9 mouse cellular contexts compared by ENCODE assay signal in the genomic region with DNA sequence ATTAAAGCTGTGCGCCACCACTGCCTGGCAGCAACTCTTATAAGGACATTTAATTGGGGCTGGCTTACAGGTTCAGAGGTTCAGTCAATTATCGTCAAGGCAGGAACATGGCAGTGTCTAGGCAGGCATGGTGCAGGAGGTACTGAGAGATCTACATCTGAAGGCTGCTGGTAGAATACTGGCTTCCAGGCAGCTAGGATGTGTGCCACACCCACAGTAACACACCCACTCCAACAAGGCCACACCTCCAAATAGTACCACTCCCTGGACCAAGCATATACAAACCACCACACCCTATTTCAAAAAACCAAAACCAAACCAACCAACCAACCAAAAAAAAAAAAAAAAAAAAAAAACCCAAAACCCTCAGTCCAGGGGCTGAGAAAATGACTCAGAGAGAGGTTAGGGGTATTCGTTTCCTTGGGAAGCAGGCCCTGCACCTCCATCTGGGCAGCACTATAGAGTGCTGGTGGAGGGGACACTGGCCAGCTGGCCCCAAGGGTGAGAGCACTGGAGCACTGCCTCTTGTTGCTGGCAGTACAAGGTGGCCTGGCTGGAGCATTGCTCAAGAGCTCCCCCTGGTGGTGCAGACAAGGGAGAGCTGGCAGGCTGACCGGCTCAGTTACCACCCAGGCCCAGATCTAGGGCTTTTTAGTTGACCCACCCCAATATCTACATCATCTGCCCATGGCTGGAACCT. TPM values are rescaled to one million over a fixed set of nuclear protein-coding genes. Genes with fewer than 3 reads are reported as not detected.
DNase-seq lines count a peak whose midpoint lies in the region; ATAC-seq lines count a peak whose summit lies in the region.
"Had no signal": no experiment of that assay in that cellular context is flagged by ENCODE, and none has a peak within 500 bp of the region (broad histone marks: within the 10 kb centered on the region; RNA-seq: fewer than 3 reads in every experiment).

No protein-coding gene starts in this region.

- 50% methylated on average over 4 of the region's 4 CpGs for WGBS in intestine, embryonic 14.5 days
- WGBS in limb, embryonic 10.5 days: 53% methylated on average over 4 of the region's 4 CpGs
- WGBS in midbrain, embryonic 12.5 days: 50% methylated on average over 4 of the region's 4 CpGs

- no peak overlapping the region for H3K9ac ChIP-seq in intestine, embryonic 14.5 days (ENCODE audit: low read length)
- H3K9ac ChIP-seq in midbrain, embryonic 12.5 days (replicated peaks): no peak overlapping the region
- H3K9ac ChIP-seq: embryonic facial prominence, embryonic 12.5 days had no signal

- no peaks in the 10 kb centered on the region for H3K9me3 ChIP-seq in intestine, embryonic 14.5 days (ENCODE audit: control insufficient read depth, low read length)
- no peaks in the 10 kb centered on the region for H3K9me3 ChIP-seq in limb, embryonic 10.5 days (replicated peaks)
- no peaks in the 10 kb centered on the region for H3K9me3 ChIP-seq in midbrain, embryonic 12.5 days
- H3K9me3 ChIP-seq: embryonic facial prominence, embryonic 12.5 days had no signal

- H3K27ac ChIP-seq in intestine, embryonic 14.5 days (ENCODE audit: low read depth): no peak overlapping the region
- no peak overlapping the region for H3K27ac ChIP-seq in limb, embryonic 10.5 days
- no peak overlapping the region for H3K27ac ChIP-seq in midbrain, embryonic 12.5 days (replicated peaks)
- H3K27ac ChIP-seq: embryonic facial prominence, embryonic 12.5 days had no signal

- H3K4me2 ChIP-seq in intestine, embryonic 14.5 days (ENCODE audit: low read length): no peak overlapping the region
- H3K4me2 ChIP-seq in midbrain, embryonic 12.5 days (replicated peaks): no peak overlapping the region
- H3K4me2 ChIP-seq: embryonic facial prominence, embryonic 12.5 days had no signal

- no peaks in the 10 kb centered on the region for H3K27me3 ChIP-seq in intestine, embryonic 14.5 days (replicated peaks; ENCODE audit: control insufficient read depth, insufficient read depth, low read length)
- no peaks in the 10 kb centered on the region for H3K27me3 ChIP-seq in limb, embryonic 10.5 days (ENCODE audit: low read depth, poor library complexity, severe bottlenecking)
- H3K27me3 ChIP-seq in midbrain, embryonic 12.5 days: no peaks in the 10 kb centered on the region
- H3K27me3 ChIP-seq: embryonic facial prominence, embryonic 12.5 days had no signal

- ATAC-seq in intestine, embryonic 14.5 days (replicated peaks; ENCODE audit: low FRiP score, low TSS enrichment, low read depth): peak; percentile 54; the same call in 1 of the 2 replicates
- peak; percentile 70 for ATAC-seq in midbrain, embryonic 12.5 days (ENCODE audit: low FRiP score, low read depth)

- H3K36me3 ChIP-seq in intestine, embryonic 14.5 days (ENCODE audit: control insufficient read depth, insufficient read depth, low read length): no peaks in the 10 kb centered on the region
- H3K36me3 ChIP-seq in limb, embryonic 10.5 days: no peaks in the 10 kb centered on the region
- no peaks in the 10 kb centered on the region for H3K36me3 ChIP-seq in midbrain, embryonic 12.5 days
- H3K36me3 ChIP-seq: embryonic facial prominence, embryonic 12.5 days had no signal

- no peak overlapping the region for H3K4me3 ChIP-seq in intestine, embryonic 14.5 days (ENCODE audit: low read depth, low read length)
- H3K4me3 ChIP-seq in limb, embryonic 10.5 days: no peak overlapping the region
- no peak overlapping the region for H3K4me3 ChIP-seq in midbrain, embryonic 12.5 days
- H3K4me3 ChIP-seq: embryonic facial prominence, embryonic 12.5 days had no signal

- peak; percentile 87 for DNase-seq in 416B (ENCODE audit: low read depth)
- peak; percentile 62 to 73 for DNase-seq in adrenal gland, adult 18-20 months (ENCODE audit: low spot score in 2 of 2)
- DNase-seq in embryo, embryonic 11 days: peak; percentile 73
- peak; percentile 46 to 66 for DNase-seq in gastrocnemius, postnatal 4 days (ENCODE audit: low spot score in 2 of 2)
- DNase-seq in intestine, embryonic 14.5 days (ENCODE audit: low spot score): peak; percentile 80
- peak; percentile 91 for DNase-seq in limb, embryonic 10.5 days (ENCODE audit: low spot score)
- DNase-seq in spleen, postnatal 10 days (ENCODE audit: low spot score in 2 of 2): peak; percentile 72 to 83

- H3K4me1 ChIP-seq in intestine, embryonic 14.5 days (replicated peaks; ENCODE audit: control insufficient read depth, insufficient read depth, low read length): no peaks in the 10 kb centered on the region
- H3K4me1 ChIP-seq in limb, embryonic 10.5 days: no peaks in the 10 kb centered on the region
- H3K4me1 ChIP-seq in midbrain, embryonic 12.5 days: no peaks in the 10 kb centered on the region
- H3K4me1 ChIP-seq: embryonic facial prominence, embryonic 12.5 days had no signal

RNA-seq across cellular contexts. Expression of gene Ccz1, which starts 39.6 kb away (rescaled TPM):
- 10 to 100 TPM; 43.1 to 51.8 TPM for total RNA-seq in adrenal gland, adult 18-20 months (2021)
- 10 to 100 TPM; 40.8 to 43.7 TPM for total RNA-seq in gastrocnemius, postnatal 4 days (2021)
- polyA plus RNA-seq in intestine, embryonic 14.5 days (2014; fragmentation: Nextera tagmentation; extraction: Ambion mirVana): 73.6 and 82.8 TPM in 2 replicates
- polyA plus RNA-seq in limb, embryonic 10.5 days (2016; fragmentation: Nextera tagmentation; extraction: Ambion mirVana): 98.8 and 99.4 TPM in 2 replicates
- 111 TPM in 2 replicates for polyA plus RNA-seq in midbrain, embryonic 12.5 days (2016; fragmentation: Nextera tagmentation; extraction: Ambion mirVana)

RNA-seq across cellular contexts. Expression of gene Rsph10b, which starts 42.2 kb away (rescaled TPM):
- total RNA-seq in adrenal gland, adult 18-20 months (2021): 1 to 10 TPM in 1 of 2 experiments, under 1 TPM in 1; 0.74 to 6.5 TPM
- total RNA-seq in gastrocnemius, postnatal 4 days (2021): 1 to 10 TPM; 2.5 to 2.7 TPM
- 0.85 and 1.2 TPM in 2 replicates for polyA plus RNA-seq in intestine, embryonic 14.5 days (2014; fragmentation: Nextera tagmentation; extraction: Ambion mirVana)
- polyA plus RNA-seq in limb, embryonic 10.5 days (2016; fragmentation: Nextera tagmentation; extraction: Ambion mirVana): 0.41 and 1.1 TPM in 2 replicates
- polyA plus RNA-seq in midbrain, embryonic 12.5 days (2016; fragmentation: Nextera tagmentation; extraction: Ambion mirVana): 0.82 and 1.5 TPM in 2 replicates

RNA-seq across cellular contexts. Expression of gene Gm42421, which starts 47.1 kb away (rescaled TPM):
- total RNA-seq in adrenal gland, adult 18-20 months (2021): not detected
- total RNA-seq in gastrocnemius, postnatal 4 days (2021): not detected
- polyA plus RNA-seq in intestine, embryonic 14.5 days (2014; fragmentation: Nextera tagmentation; extraction: Ambion mirVana): 0.27 and 0.72 TPM in 2 replicates
- 0.40 and 0.83 TPM in 2 replicates for polyA plus RNA-seq in limb, embryonic 10.5 days (2016; fragmentation: Nextera tagmentation; extraction: Ambion mirVana)
- 1.3 and 2.3 TPM in 2 replicates for polyA plus RNA-seq in midbrain, embryonic 12.5 days (2016; fragmentation: Nextera tagmentation; extraction: Ambion mirVana)

RNA-seq across cellular contexts. Expression of gene Ocm, which starts 51.4 kb away (rescaled TPM):
- not detected for total RNA-seq in adrenal gland, adult 18-20 months (2021)
- total RNA-seq in gastrocnemius, postnatal 4 days (2021): not detected
- 0.30 TPM in 1 of 2 replicates, not detected in the other for polyA plus RNA-seq in intestine, embryonic 14.5 days (2014; fragmentation: Nextera tagmentation; extraction: Ambion mirVana)
- not detected in 2 replicates for polyA plus RNA-seq in limb, embryonic 10.5 days (2016; fragmentation: Nextera tagmentation; extraction: Ambion mirVana)
- polyA plus RNA-seq in midbrain, embryonic 12.5 days (2016; fragmentation: Nextera tagmentation; extraction: Ambion mirVana): not detected in 2 replicates
- polyA plus RNA-seq: embryonic facial prominence, embryonic 12.5 days had no signal
